Mouse (Mus musculus): ENCODE results near the gene Kif1c.

Kif1c gene

GRCm38 (mm10) chr11:70667271-70668150 is 32.8 kb upstream of the Kif1c start:
- no peak for DNase-seq

GRCm38 (mm10) chr11:70668335-70668770 is 32.0 kb upstream of the Kif1c start:
- no peak for DNase-seq

GRCm38 (mm10) chr11:70668771-70669505 is 31.4 kb upstream of the Kif1c start, which contains the start of gene Spag7:
Gene Spag7, minus strand, starts transcription at chr11:70669416.
- peak; percentile 99 to 100 for DNase-seq

- DNase-seq = peak; percentile 65 to 77
These were observed 30.6 kb upstream of the Kif1c start for GRCm38 (mm10) chr11:70669582-70670345.

- no peak for DNase-seq
These were observed 29.9 kb upstream of the Kif1c start for GRCm38 (mm10) chr11:70670483-70670882.

GRCm38 (mm10) chr11:70671333-70672047 is 28.9 kb upstream of the Kif1c start:
- DNase-seq = no peak

- no peak for DNase-seq
These were observed 26.3 kb upstream of the Kif1c start for GRCm38 (mm10) chr11:70674014-70674413.

- DNase-seq = no peak
These were observed 25.8 kb upstream of the Kif1c start for GRCm38 (mm10) chr11:70674501-70674900.

GRCm38 (mm10) chr11:70678092-70678491 is 22.3 kb upstream of the Kif1c start:
- DNase-seq = no peak

GRCm38 (mm10) chr11:70678576-70678975 is 21.8 kb upstream of the Kif1c start:
- no peak for DNase-seq

GRCm38 (mm10) chr11:70679361-70679760 is 21.0 kb upstream of the Kif1c start:
- no peak for DNase-seq

GRCm38 (mm10) chr11:70679894-70680293 is 20.5 kb upstream of the Kif1c start:
- no peak for DNase-seq

GRCm38 (mm10) chr11:70681170-70681569 is 19.2 kb upstream of the Kif1c start:
- no peak for DNase-seq

- DNase-seq = no peak
These were observed 18.3 kb upstream of the Kif1c start for GRCm38 (mm10) chr11:70681897-70682581.

GRCm38 (mm10) chr11:70683640-70684039 is 16.7 kb upstream of the Kif1c start:
- DNase-seq = no peak

- no peak for DNase-seq
These were observed 13.3 kb upstream of the Kif1c start for GRCm38 (mm10) chr11:70686901-70687566.

- DNase-seq = peak; percentile 83 to 87
These were observed 12.6 kb upstream of the Kif1c start, which contains the start of gene Camta2 for GRCm38 (mm10) chr11:70687601-70688199. Gene Camta2, minus strand, starts transcription at chr11:70688105.

GRCm38 (mm10) chr11:70688372-70688771 is 12.0 kb upstream of the Kif1c start:
- DNase-seq = no peak

GRCm38 (mm10) chr11:70689578-70689977 is 10.8 kb upstream of the Kif1c start:
- peak; percentile 64 to 68 for DNase-seq

GRCm38 (mm10) chr11:70693504-70693903 is 6.8 kb upstream of the Kif1c start:
- no peak for DNase-seq

GRCm38 (mm10) chr11:70697376-70697775 is 3.0 kb upstream of the Kif1c start:
- no peak for DNase-seq
